Mouse (Mus musculus): ENCODE measurements around the gene Cspg5. TPM values are rescaled to one million over a fixed set of nuclear protein-coding genes. Genes with fewer than 3 reads are reported as not detected.

Cspg5 gene
- polyA plus RNA-seq, 1 experiment: 139 TPM

DNA sequence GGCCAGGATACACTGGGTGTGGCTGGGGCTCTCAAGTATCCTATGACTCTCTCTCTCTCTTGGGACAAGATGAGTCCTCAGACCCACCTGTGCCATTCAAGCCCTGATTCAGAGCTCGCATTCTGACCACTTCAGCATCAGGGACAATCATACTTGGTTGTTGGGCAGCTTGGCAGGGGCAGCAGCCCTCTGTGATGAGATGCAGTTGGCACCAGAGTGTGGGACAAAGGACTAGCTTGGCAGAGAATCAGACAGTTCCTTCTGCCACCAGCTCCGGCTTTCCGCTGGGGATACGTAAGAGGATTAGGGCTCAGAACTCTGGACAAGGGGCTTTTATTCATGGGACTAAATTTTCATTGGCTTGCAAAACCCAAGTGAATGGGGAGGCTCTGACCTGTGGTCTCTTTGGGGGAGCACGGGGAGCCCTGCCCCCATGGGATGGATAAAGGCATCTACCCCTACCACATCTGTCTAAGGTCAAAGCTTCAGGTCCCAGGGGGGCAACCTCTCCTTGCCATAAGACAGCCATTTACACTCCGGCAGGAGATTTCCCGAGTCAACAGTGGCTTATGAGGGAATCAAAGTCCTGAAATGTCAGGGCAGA is 43.8 kb downstream of the Cspg5 start:
- DNase-seq (ENCODE audit: low read depth): peak; percentile 95

DNA sequence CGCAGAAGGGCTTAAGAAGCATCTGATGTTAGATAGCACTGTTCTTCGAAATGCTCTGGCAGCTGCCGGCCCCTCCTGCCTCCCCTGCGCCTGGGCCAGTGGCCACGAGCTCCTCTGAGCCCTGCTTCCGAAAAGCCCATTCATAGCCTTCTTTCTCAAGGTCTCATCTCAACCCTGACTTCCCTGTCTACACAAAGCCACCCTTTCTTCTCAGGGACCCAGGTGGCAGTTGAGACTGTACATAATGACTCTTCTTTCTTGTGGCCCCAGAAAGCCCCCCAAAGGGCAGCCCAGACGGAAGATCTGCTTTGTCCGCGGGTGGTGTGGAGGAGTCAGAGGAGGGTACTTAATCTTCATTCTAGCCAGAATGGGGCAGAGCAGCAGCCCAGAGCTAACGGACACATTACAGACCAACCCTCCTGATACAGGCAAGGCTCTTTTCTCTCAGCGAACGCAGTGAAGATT is 49.7 kb downstream of the Cspg5 start:
- DNase-seq (ENCODE audit: low read depth): peak; percentile 38
- TF ChIP-seq POLR2A (IDR thresholded peaks at IDR 0.05; ENCODE audit: borderline replicate concordance, extremely low read depth, insufficient read depth, insufficient read length, poor library complexity, severe bottlenecking) (no peak), CTCF (IDR thresholded peaks at IDR 0.05; ENCODE audit: borderline replicate concordance, extremely low read depth, insufficient read depth, insufficient read length) (no peak)

More for the DNA sequence above, 43.8 kb downstream of the Cspg5 start:
- TF ChIP-seq POLR2A (IDR thresholded peaks at IDR 0.05; ENCODE audit: borderline replicate concordance, extremely low read depth, insufficient read depth, insufficient read length, poor library complexity, severe bottlenecking) (no peak), CTCF (IDR thresholded peaks at IDR 0.05; ENCODE audit: borderline replicate concordance, extremely low read depth, insufficient read depth, insufficient read length) (no peak)

- DNase-seq (ENCODE audit: low read depth): peak; percentile 13
- TF ChIP-seq CTCF (IDR thresholded peaks at IDR 0.05; ENCODE audit: borderline replicate concordance, extremely low read depth, insufficient read depth, insufficient read length) (no peak), POLR2A (IDR thresholded peaks at IDR 0.05; ENCODE audit: borderline replicate concordance, extremely low read depth, insufficient read depth, insufficient read length, poor library complexity, severe bottlenecking) (no peak)
These were observed 50.4 kb downstream of the Cspg5 start for GRCm38 (mm10) chr9:110293873-110294415.

DNA sequence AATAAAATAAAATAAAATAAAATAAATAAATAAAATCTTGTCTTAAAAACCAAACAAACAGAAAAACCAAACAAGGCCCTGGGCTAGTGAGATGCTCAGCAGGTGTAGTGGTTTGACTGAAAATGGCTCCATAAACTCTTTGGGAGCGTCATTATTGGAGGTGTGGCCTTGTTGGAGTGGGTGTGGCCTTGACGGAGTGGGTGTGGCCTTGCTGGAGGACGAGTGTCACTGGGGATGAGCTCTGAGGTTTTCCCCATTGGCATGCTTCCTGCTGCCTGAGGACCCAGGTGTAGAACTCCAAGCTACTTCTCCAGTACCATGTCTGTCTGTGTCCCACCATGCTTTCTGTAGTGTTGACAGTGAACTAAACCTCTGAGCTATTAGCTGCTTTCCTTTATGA is 51.2 kb downstream of the Cspg5 start:
- DNase-seq (ENCODE audit: low read depth): no peak
- TF ChIP-seq POLR2A (IDR thresholded peaks at IDR 0.05; ENCODE audit: borderline replicate concordance, extremely low read depth, insufficient read depth, insufficient read length, poor library complexity, severe bottlenecking): no peak
- no peak for TF ChIP-seq CTCF (IDR thresholded peaks at IDR 0.05; ENCODE audit: borderline replicate concordance, extremely low read depth, insufficient read depth, insufficient read length)

DNA sequence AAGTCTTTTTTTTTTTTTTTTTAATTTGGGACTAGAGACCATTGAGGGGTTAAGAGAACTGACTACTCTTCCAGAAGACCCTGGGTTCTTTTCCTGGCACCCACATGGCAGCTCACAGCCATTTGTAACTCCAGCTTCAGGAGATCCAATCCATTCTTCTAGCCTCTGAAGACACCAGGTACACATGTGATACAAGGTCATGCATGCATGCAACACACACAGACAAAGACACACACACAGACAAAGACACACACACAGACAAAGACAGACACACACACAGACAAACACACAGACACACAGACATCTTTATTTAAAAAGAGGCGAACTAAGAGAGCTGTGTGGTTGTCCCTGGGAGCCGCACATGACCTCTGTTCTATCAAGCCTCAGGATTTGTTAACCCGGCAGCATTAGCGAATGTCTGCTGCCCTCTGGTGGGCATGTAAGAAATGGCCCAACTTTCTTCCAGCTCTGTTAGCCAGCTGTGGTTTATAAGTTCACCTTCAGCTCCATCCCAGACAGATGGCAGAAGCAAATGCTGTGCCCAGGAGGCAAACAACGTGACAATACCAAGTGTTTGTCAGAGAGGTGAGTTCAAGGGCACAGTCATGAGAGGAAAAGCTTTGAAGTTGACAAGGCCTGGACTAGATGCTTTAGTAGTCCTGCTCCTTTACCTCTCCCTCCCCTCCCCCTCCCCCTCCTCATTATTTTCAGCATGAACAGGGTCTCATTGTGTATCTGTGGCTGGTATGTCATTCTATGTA is 53.5 kb downstream of the Cspg5 start:
- DNase-seq (ENCODE audit: low read depth): peak; percentile 94
- TF ChIP-seq CTCF (IDR thresholded peaks at IDR 0.05; ENCODE audit: borderline replicate concordance, extremely low read depth, insufficient read depth, insufficient read length) (peak; percentile 93), POLR2A (IDR thresholded peaks at IDR 0.05; ENCODE audit: borderline replicate concordance, extremely low read depth, insufficient read depth, insufficient read length, poor library complexity, severe bottlenecking) (no peak)

DNA sequence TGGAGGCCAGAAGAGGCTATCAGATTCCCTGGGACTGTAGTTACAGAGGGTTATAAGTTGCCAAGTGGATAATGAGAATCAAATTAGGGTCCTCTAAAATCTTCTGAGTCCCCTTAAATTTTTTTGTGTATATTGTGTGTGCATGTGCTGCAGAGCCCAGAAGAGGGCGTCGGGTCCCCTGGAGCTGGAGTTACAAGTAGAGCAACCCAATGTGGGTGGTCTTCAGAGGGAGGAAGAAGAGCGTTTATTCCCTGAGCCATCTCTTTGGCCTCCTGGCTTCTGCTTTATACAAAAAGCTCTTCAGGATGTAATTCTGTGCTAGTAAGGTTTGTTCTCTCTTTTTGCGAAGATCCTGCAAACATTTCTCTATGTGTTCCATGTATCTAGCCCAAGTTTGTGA is 60.9 kb downstream of the Cspg5 start:
- peak; percentile 85 for DNase-seq (ENCODE audit: low read depth)
- peak; percentile 53; the same call in 1 of the 2 replicates for TF ChIP-seq CTCF (IDR thresholded peaks at IDR 0.05; ENCODE audit: borderline replicate concordance, extremely low read depth, insufficient read depth, insufficient read length)
- no peak for TF ChIP-seq POLR2A (IDR thresholded peaks at IDR 0.05; ENCODE audit: borderline replicate concordance, extremely low read depth, insufficient read depth, insufficient read length, poor library complexity, severe bottlenecking)

GRCm38 (mm10) chr9:110304969-110305651 is 61.5 kb downstream of the Cspg5 start, which contains the start of gene Elp6:
Gene Elp6 (plus strand): TSS chr9:110305173.
- TF ChIP-seq CTCF (IDR thresholded peaks at IDR 0.05; ENCODE audit: borderline replicate concordance, extremely low read depth, insufficient read depth, insufficient read length) (no peak), POLR2A (IDR thresholded peaks at IDR 0.05; ENCODE audit: borderline replicate concordance, extremely low read depth, insufficient read depth, insufficient read length, poor library complexity, severe bottlenecking) (peak; percentile 86; the same call in 1 of the 2 replicates)
- peak; percentile 98 for DNase-seq (ENCODE audit: low read depth)

DNA sequence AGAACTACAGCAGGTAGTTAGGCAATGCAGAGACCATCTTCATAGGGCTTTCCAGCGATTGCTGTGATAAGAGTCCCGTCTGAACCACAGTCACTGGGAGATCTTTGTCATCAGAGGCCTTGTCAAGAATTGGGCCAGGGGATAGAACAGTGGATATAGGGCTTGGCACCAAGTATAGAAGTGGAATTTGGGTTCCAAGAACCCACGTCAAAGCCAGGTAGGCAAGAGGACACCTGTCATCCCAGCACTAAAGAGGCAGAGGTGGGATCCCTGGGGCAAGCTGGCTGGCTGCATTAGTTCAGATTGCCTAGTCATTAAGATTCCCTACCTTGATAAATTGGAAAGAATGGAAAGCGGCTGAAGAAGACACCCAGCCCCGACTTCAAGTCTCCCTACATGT is 62.8 kb downstream of the Cspg5 start:
- no peak for TF ChIP-seq CTCF (IDR thresholded peaks at IDR 0.05; ENCODE audit: borderline replicate concordance, extremely low read depth, insufficient read depth, insufficient read length)
- TF ChIP-seq POLR2A (IDR thresholded peaks at IDR 0.05; ENCODE audit: borderline replicate concordance, extremely low read depth, insufficient read depth, insufficient read length, poor library complexity, severe bottlenecking): no peak
- DNase-seq (ENCODE audit: low read depth): no peak

Other genes starting within 250 kb of the Cspg5 start
- 54.2 and 82.7 TPM in 2 replicates for gene Smarcc1, start 126.1 kb upstream of the Cspg5 start, polyA plus RNA-seq (2012; rRNA removed)
- 192 and 231 TPM in 2 replicates for gene Dhx30, start 126.0 kb upstream of the Cspg5 start, polyA plus RNA-seq (2012; rRNA removed)
- 46.6 and 55.9 TPM in 2 replicates for gene Elp6, start 61.4 kb downstream of the Cspg5 start, polyA plus RNA-seq (2012; rRNA removed)
- 24.9 and 53.4 TPM in 2 replicates for gene Scap, start 89.5 kb downstream of the Cspg5 start, polyA plus RNA-seq (2012; rRNA removed)
- gene Ptpn23, start 164.4 kb downstream of the Cspg5 start, polyA plus RNA-seq (2012; rRNA removed): 31.2 and 73.7 TPM in 2 replicates
- gene Ngp, start 176.0 kb downstream of the Cspg5 start, polyA plus RNA-seq (2012; rRNA removed): 0.45 and 1.1 TPM in 2 replicates
- gene Klhl18, start 232.9 kb downstream of the Cspg5 start, polyA plus RNA-seq (2012; rRNA removed): 35.8 and 39.3 TPM in 2 replicates
- gene Kif9, start 233.2 kb downstream of the Cspg5 start, polyA plus RNA-seq (2012; rRNA removed): 1.9 and 3.6 TPM in 2 replicates

Data from brain, embryonic 14.5 days (tissue).